Mouse (Mus musculus) midbrain, embryonic 12.5 days (tissue): ENCODE measurements around the gene Bcl10. TPM values are rescaled to one million over a fixed set of nuclear protein-coding genes. Genes with fewer than 3 reads are reported as not detected.
"Not testable (repeated sequence)": the region's sequence is repeated elsewhere in the genome, so short reads cannot be mapped to it uniquely, and the experiment has no call there.

Experiments
- ATAC-seq: fragments of 200-750 bp; cut with Nextera tagmentation; 2 replicates; pipeline ENCODE4 v1.8.0; 2017; ENCODE audit warnings: low read depth, moderate TSS enrichment, moderate library complexity; ENCODE audit not compliant: low FRiP score
- H3K27ac ChIP-seq: fragments of 300-500 bp; sonication (generic); replicated peaks from 2 replicates; pipeline ENCODE4 v1.5.1; 2016; ENCODE audit warnings: mild to moderate bottlenecking
- H3K27me3 ChIP-seq: fragments of 300-500 bp; sonication (generic); 2 replicates; pipeline ENCODE4 v1.6.1; 2016; ENCODE audit warnings: mild to moderate bottlenecking
- H3K36me3 ChIP-seq: fragments of 300-500 bp; sonication (generic); 2 replicates; pipeline ENCODE4 v1.6.1; 2016
- H3K4me1 ChIP-seq: fragments of 300-500 bp; sonication (generic); 2 replicates; pipeline ENCODE4 v1.6.1; 2016
- H3K4me2 ChIP-seq: fragments of 300-500 bp; sonication (generic); replicated peaks from 2 replicates; pipeline ENCODE4 v1.6.1; 2016; ENCODE audit warnings: mild to moderate bottlenecking, moderate library complexity
- H3K4me3 ChIP-seq: fragments of 300-500 bp; sonication (generic); 2 replicates; pipeline ENCODE4 v1.5.1; 2016; ENCODE audit warnings: mild to moderate bottlenecking
- H3K9ac ChIP-seq: fragments of 300-500 bp; sonication (generic); replicated peaks from 2 replicates; pipeline ENCODE4 v1.6.1; 2016; ENCODE audit warnings: mild to moderate bottlenecking, moderate library complexity
- H3K9me3 ChIP-seq: fragments of 300-500 bp; sonication (generic); 2 replicates; pipeline ENCODE4 v1.6.1; 2016; ENCODE audit warnings: mild to moderate bottlenecking
- WGBS: fragments of 180-500 bp; shearing (Covaris S2); methylation state at CpG from one replicate; pipeline ENCODE4 v1.1.7; 2016; 5-methylcytosine and 5-hydroxymethylcytosine counted together
- polyA plus RNA-seq: library from polyadenylated mRNA; unstranded; fragments of >200 nt; fragmentation: Nextera tagmentation; extraction: Ambion mirVana; gene quantifications from 2 replicates; pipeline ENCODE4 v1.2.1, GENCODE M21; 2016

Bcl10 gene
- polyA plus RNA-seq, 1 experiment from 2014 or later, result 47.1 TPM

GRCm38 (mm10) chr3:145890346-145891132 lies 32.1 kb upstream of the Bcl10 start:
- H3K27me3 ChIP-seq, result peaks cover 79% of the 10 kb centered on the region
- H3K36me3 ChIP-seq, result no peaks in the 10 kb centered on the region
- no peak overlapping the region for H3K9ac ChIP-seq
- 42% methylated on average over 18 of the region's 18 CpGs for WGBS
- H3K27ac ChIP-seq, result peak overlapping the region; percentile 72
- ATAC-seq, result peak; percentile 96
- no peak overlapping the region for H3K4me3 ChIP-seq
- no peaks in the 10 kb centered on the region for H3K9me3 ChIP-seq
- H3K4me2 ChIP-seq, result no peak overlapping the region
- peaks cover 30% of the 10 kb centered on the region for H3K4me1 ChIP-seq

- H3K9me3 ChIP-seq, result no peaks in the 10 kb centered on the region
- no peak overlapping the region for H3K27ac ChIP-seq
- no peak for ATAC-seq
- H3K4me1 ChIP-seq, result peaks cover 19% of the 10 kb centered on the region
- H3K4me2 ChIP-seq, result no peak overlapping the region
- no peak overlapping the region for H3K9ac ChIP-seq
- no peak overlapping the region for H3K4me3 ChIP-seq
- H3K36me3 ChIP-seq, result no peaks in the 10 kb centered on the region
- H3K27me3 ChIP-seq, result peaks cover 78% of the 10 kb centered on the region
- 82% methylated on average over 3 of the region's 3 CpGs for WGBS
Observed at GRCm38 (mm10) chr3:145892451-145892850, 30.2 kb upstream of the Bcl10 start.

- Histone ChIP-seq H3K9ac (no peak overlapping the region), H3K9me3 (no peaks in the 10 kb centered on the region), H3K27me3 (peaks cover 66% of the 10 kb centered on the region), H3K36me3 (no peaks in the 10 kb centered on the region), H3K27ac (no peak overlapping the region), H3K4me1 (peaks cover 19% of the 10 kb centered on the region), H3K4me2 (no peak overlapping the region), H3K4me3 (no peak overlapping the region)
- no peak for ATAC-seq
- WGBS, result 77% methylated on average over 12 of the region's 12 CpGs
Observed at GRCm38 (mm10) chr3:145894131-145894530, 28.5 kb upstream of the Bcl10 start.

- Histone ChIP-seq H3K9me3 (no peaks in the 10 kb centered on the region), H3K4me1 (no peaks in the 10 kb centered on the region), H3K27me3 (peaks cover 37% of the 10 kb centered on the region), H3K4me2 (no peak overlapping the region), H3K27ac (no peak overlapping the region), H3K4me3 (no peak overlapping the region), H3K36me3 (no peaks in the 10 kb centered on the region), H3K9ac (no peak overlapping the region)
- 91% methylated on average over 11 of the region's 11 CpGs for WGBS
- no peak for ATAC-seq
Observed at GRCm38 (mm10) chr3:145897749-145898148, 24.9 kb upstream of the Bcl10 start.

DNA sequence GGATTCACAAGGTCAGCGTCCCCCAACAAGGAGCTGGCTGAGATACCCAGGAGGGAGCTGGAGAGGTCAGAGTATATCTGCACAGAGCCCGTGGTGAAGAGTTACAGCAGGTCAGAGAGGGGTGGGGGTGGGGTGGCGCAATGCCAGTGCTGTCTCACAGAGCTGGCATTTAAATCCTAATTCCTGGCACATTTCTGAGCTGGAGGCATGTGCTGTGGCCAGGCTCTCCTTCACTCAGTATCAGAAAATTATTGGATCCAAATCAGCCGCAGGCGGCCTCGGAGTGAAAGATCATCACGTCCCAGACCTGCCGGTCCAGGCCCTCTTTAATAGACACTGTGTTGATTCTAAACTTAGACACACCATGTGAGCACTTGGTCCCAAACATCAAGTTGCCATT lies 22.8 kb upstream of the Bcl10 start:
- Histone ChIP-seq H3K9me3 (no peaks in the 10 kb centered on the region), H3K4me1 (no peaks in the 10 kb centered on the region), H3K4me3 (no peak overlapping the region), H3K36me3 (no peaks in the 10 kb centered on the region), H3K27ac (no peak overlapping the region), H3K4me2 (no peak overlapping the region), H3K27me3 (peaks cover 33% of the 10 kb centered on the region), H3K9ac (no peak overlapping the region)
- no peak for ATAC-seq
- WGBS, result 87% methylated on average over 8 of the region's 8 CpGs

GRCm38 (mm10) chr3:145903530-145903929 lies 19.1 kb upstream of the Bcl10 start:
- ATAC-seq, result no peak
- Histone ChIP-seq H3K9ac (no peak overlapping the region), H3K4me2 (no peak overlapping the region), H3K27ac (no peak overlapping the region), H3K4me1 (peaks cover 5% of the 10 kb centered on the region), H3K9me3 (no peaks in the 10 kb centered on the region), H3K4me3 (no peak overlapping the region), H3K27me3 (peaks cover 22% of the 10 kb centered on the region), H3K36me3 (no peaks in the 10 kb centered on the region)
- WGBS, result 82% methylated on average over 8 of the region's 8 CpGs

- 50% methylated on average over 22 of the region's 22 CpGs for WGBS
- Histone ChIP-seq H3K27me3 (peaks cover 21% of the 10 kb centered on the region), H3K4me3 (no peak overlapping the region), H3K36me3 (no peaks in the 10 kb centered on the region), H3K4me2 (peak overlapping the region; percentile 35), H3K4me1 (peaks cover 5% of the 10 kb centered on the region), H3K27ac (no peak overlapping the region), H3K9ac (no peak overlapping the region), H3K9me3 (no peaks in the 10 kb centered on the region)
- ATAC-seq, result peak; percentile 61
Observed at GRCm38 (mm10) chr3:145904850-145905776, 17.5 kb upstream of the Bcl10 start.

GRCm38 (mm10) chr3:145906582-145906981 lies 16.0 kb upstream of the Bcl10 start:
- ATAC-seq, result no peak
- H3K27ac ChIP-seq, result no peak overlapping the region
- no peak overlapping the region for H3K4me3 ChIP-seq
- H3K27me3 ChIP-seq, result peaks cover 21% of the 10 kb centered on the region
- H3K9me3 ChIP-seq, result no peaks in the 10 kb centered on the region
- peaks cover 5% of the 10 kb centered on the region for H3K4me1 ChIP-seq
- 90% methylated on average over 9 of the region's 9 CpGs for WGBS
- no peak overlapping the region for H3K4me2 ChIP-seq
- H3K36me3 ChIP-seq, result no peaks in the 10 kb centered on the region
- no peak overlapping the region for H3K9ac ChIP-seq

GRCm38 (mm10) chr3:145912512-145912911 lies 10.1 kb upstream of the Bcl10 start:
- Histone ChIP-seq H3K27me3 (no peaks in the 10 kb centered on the region; the same call in none of the 2 replicates), H3K36me3 (no peaks in the 10 kb centered on the region), H3K4me2 (no peak overlapping the region), H3K9me3 (no peaks in the 10 kb centered on the region), H3K27ac (no peak overlapping the region), H3K4me1 (no peaks in the 10 kb centered on the region), H3K4me3 (no peak overlapping the region), H3K9ac (no peak overlapping the region)
- WGBS, result 93% methylated on average over 7 of the region's 7 CpGs
- no peak for ATAC-seq

- H3K4me2 ChIP-seq, result no peak overlapping the region
- WGBS, result 89% methylated on average over 6 of the region's 6 CpGs
- H3K27me3 ChIP-seq, result no peaks in the 10 kb centered on the region; the same call in 1 of the 2 replicates
- no peaks in the 10 kb centered on the region for H3K9me3 ChIP-seq
- no peak for ATAC-seq
- no peak overlapping the region for H3K9ac ChIP-seq
- H3K4me3 ChIP-seq, result no peak overlapping the region
- H3K27ac ChIP-seq, result no peak overlapping the region
- H3K36me3 ChIP-seq, result no peaks in the 10 kb centered on the region
- H3K4me1 ChIP-seq, result no peaks in the 10 kb centered on the region
Observed at GRCm38 (mm10) chr3:145913263-145913662, 9.3 kb upstream of the Bcl10 start.

DNA sequence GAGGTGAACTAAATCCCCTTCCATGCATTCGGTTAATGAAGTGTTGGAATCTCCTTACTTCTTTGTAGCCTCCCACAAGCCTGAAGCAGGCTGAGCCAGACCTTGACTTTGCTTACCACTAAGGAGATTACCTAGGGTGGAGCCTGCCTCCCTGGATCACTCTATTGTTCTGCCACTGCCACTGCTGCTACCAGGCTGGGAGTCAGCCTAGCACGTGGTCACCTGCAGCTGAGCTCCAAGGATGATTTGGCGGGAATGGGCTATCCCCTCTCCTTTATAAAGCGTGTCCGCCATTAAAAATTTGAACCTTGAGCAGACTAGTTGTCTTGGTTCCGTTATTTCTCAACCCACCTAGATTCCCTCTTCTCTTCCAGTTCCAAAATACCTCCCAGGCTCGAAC lies 8.7 kb upstream of the Bcl10 start:
- WGBS, result 65% methylated on average over 7 of the region's 7 CpGs
- not testable (repeated sequence) for H3K36me3 ChIP-seq, ATAC-seq, H3K27me3 ChIP-seq, H3K9me3 ChIP-seq, H3K4me1 ChIP-seq, H3K4me2 ChIP-seq, H3K27ac ChIP-seq, H3K9ac ChIP-seq, H3K4me3 ChIP-seq

- H3K9ac ChIP-seq, result no peak overlapping the region
- H3K4me2 ChIP-seq, result no peak overlapping the region
- no peaks in the 10 kb centered on the region for H3K9me3 ChIP-seq
- H3K4me1 ChIP-seq, result no peaks in the 10 kb centered on the region
- no peaks in the 10 kb centered on the region; the same call in 1 of the 2 replicates for H3K27me3 ChIP-seq
- H3K4me3 ChIP-seq, result no peak overlapping the region
- no peak for ATAC-seq
- no peaks in the 10 kb centered on the region for H3K36me3 ChIP-seq
- 87% methylated on average over 5 of the region's 5 CpGs for WGBS
- no peak overlapping the region for H3K27ac ChIP-seq
Observed at GRCm38 (mm10) chr3:145916374-145916773, 6.2 kb upstream of the Bcl10 start.
